Mouse (Mus musculus): Measurements from ENCODE around the gene Pld2.

Pld2 gene

DNA sequence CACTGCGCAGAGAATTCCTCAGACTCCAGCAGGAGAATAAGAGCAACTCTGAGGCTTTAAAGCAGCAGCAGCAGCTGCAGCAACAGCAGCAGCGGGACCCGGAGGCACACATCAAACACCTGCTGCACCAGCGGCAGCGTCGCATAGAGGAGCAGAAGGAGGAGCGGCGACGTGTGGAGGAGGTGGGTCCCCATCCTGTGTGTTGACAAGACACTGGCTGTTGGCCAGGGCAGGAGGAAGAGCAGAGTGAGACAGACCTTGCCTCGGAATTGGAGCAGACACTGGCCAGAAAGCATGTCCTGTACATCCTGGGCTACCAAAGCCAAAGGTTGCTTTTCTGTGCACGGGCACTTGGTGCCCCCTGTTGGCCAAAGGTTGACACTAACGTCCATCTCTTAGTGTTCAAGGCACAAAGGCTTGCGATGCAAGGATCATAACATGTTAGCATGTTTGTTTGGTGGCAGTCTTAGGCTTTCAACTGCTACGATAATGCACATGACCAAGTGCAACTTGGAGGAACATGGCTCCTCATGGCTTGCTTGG is 65.2 kb downstream of the Pld2 start:
- Histone ChIP-seq H3K9me3 (ENCODE audit: low read length) (no peaks in the 10 kb centered on the region), H3K27me3 (ENCODE audit: insufficient read depth, low read length) (0 out of 2 replicates have a peak, but pooled peaks cover 4% of the 10 kb centered on the region), H3K4me3 (replicated peaks; ENCODE audit: low read length) (0 out of 2 replicates have a peak overlapping the region, but pooled peaks have one; percentile 17), H3K4me1 (replicated peaks; ENCODE audit: low read depth, low read length) (peaks cover 51% of the 10 kb centered on the region), H3K36me3 (ENCODE audit: insufficient read depth, low read length) (peaks cover 81% of the 10 kb centered on the region)
- peak; percentile 71 for TF ChIP-seq CTCF (conservative IDR thresholded peaks at IDR 0.05; ENCODE audit: low read length)
- TF ChIP-seq NANOG (IDR thresholded peaks at IDR 0.05; ENCODE audit: borderline replicate concordance, low read length), result no peak
- no peak for TF ChIP-seq POU5F1 (IDR thresholded peaks at IDR 0.05; ENCODE audit: borderline replicate concordance, low read length)

DNA sequence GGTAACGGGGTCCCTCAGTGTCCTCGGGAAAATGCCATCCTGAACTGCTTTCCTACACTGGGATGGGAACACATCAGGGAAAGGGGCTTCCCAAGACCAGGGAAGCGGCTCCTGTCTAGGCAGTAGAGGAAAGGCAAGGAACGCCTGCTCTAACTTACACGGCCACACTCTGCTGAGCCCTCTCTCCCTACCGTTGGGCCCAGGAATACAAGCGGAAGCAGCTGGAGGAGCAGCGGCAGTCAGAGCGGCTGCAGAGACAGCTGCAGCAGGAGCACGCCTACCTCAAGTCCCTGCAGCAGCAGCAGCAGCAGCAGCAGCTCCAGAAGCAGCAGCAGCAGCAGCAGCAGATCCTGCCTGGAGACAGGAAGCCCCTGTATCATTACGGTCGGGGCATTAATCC is 66.9 kb downstream of the Pld2 start:
- H3K4me3 ChIP-seq (replicated peaks; ENCODE audit: low read length), result no peak overlapping the region
- no peak for TF ChIP-seq POU5F1 (IDR thresholded peaks at IDR 0.05; ENCODE audit: borderline replicate concordance, low read length)
- TF ChIP-seq CTCF (conservative IDR thresholded peaks at IDR 0.05; ENCODE audit: low read length), result no peak
- no peak for TF ChIP-seq NANOG (IDR thresholded peaks at IDR 0.05; ENCODE audit: borderline replicate concordance, low read length)
- peaks cover 51% of the 10 kb centered on the region for H3K4me1 ChIP-seq (replicated peaks; ENCODE audit: low read depth, low read length)
- H3K9me3 ChIP-seq (ENCODE audit: low read length), result no peaks in the 10 kb centered on the region
- H3K27me3 ChIP-seq (ENCODE audit: insufficient read depth, low read length), result 0 out of 2 replicates have a peak, but pooled peaks cover 4% of the 10 kb centered on the region
- H3K36me3 ChIP-seq (ENCODE audit: insufficient read depth, low read length), result peaks cover 89% of the 10 kb centered on the region

DNA sequence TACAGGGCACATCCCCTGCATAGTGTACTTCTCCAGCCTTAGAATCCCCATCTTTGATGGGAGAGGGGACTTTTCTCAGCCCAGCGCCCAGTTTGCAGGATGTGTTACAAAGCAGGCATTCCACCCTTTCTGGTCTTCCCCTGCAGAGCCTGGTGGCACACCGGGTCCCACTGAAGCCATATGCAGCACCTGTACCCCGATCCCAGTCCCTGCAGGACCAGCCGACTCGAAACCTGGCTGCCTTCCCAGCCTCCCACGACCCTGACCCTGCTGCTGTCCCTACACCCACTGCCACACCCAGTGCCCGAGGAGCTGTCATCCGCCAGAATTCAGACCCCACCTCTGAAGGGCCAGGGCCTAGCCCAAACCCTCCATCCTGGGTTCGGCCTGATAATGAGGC is 67.7 kb downstream of the Pld2 start:
- Histone ChIP-seq H3K4me3 (replicated peaks; ENCODE audit: low read length) (no peak overlapping the region), H3K9me3 (ENCODE audit: low read length) (no peaks in the 10 kb centered on the region), H3K27me3 (ENCODE audit: insufficient read depth, low read length) (0 out of 2 replicates have a peak, but pooled peaks cover 4% of the 10 kb centered on the region), H3K4me1 (replicated peaks; ENCODE audit: low read depth, low read length) (peaks cover 55% of the 10 kb centered on the region), H3K36me3 (ENCODE audit: insufficient read depth, low read length) (peaks cover 90% of the 10 kb centered on the region)
- TF ChIP-seq CTCF (conservative IDR thresholded peaks at IDR 0.05; ENCODE audit: low read length) (no peak), NANOG (IDR thresholded peaks at IDR 0.05; ENCODE audit: borderline replicate concordance, low read length) (no peak), POU5F1 (IDR thresholded peaks at IDR 0.05; ENCODE audit: borderline replicate concordance, low read length) (no peak)
